Mouse (Mus musculus): ENCODE results near the gene Gnas. TPM values are rescaled to one million over a fixed set of nuclear protein-coding genes. Genes with fewer than 3 reads are reported as not detected.

Gnas gene
- polyA plus RNA-seq (2014; fragmentation: Illumina TruSeq; extraction: RNeasy Lipid Tissue Mini Kit (QIAGEN cat#74804); ENCODE audit: low read depth, low replicate concordance), result 489 TPM

GRCm38 (mm10) chr2:174284011-174284410 lies at the start of gene Gnas:
TSS of gene Gnas (plus strand) at chr2:174284320.

GRCm38 (mm10) chr2:174346612-174346998 lies 62.5 kb downstream of the Gnas start, which contains the start of gene Gm20721:
TSS of gene Gm20721 (minus strand) at chr2:174346712.

Other genes starting within 250 kb of the Gnas start
- gene Stx16, start 208.0 kb upstream of the Gnas start, polyA plus RNA-seq (2014; fragmentation: Illumina TruSeq; extraction: RNeasy Lipid Tissue Mini Kit (QIAGEN cat#74804); ENCODE audit: low read depth, low replicate concordance), result 32.1 TPM
- gene Npepl1, start 174.0 kb upstream of the Gnas start, polyA plus RNA-seq (2014; fragmentation: Illumina TruSeq; extraction: RNeasy Lipid Tissue Mini Kit (QIAGEN cat#74804); ENCODE audit: low read depth, low replicate concordance), result 9.4 TPM
- not detected for gene Gm20721, start 62.4 kb downstream of the Gnas start, polyA plus RNA-seq (2014; fragmentation: Illumina TruSeq; extraction: RNeasy Lipid Tissue Mini Kit (QIAGEN cat#74804); ENCODE audit: low read depth, low replicate concordance)
- 3.7 TPM for gene Nelfcd, start 131.5 kb downstream of the Gnas start, polyA plus RNA-seq (2014; fragmentation: Illumina TruSeq; extraction: RNeasy Lipid Tissue Mini Kit (QIAGEN cat#74804); ENCODE audit: low read depth, low replicate concordance)
- 12.9 TPM for gene Ctsz, start 154.7 kb downstream of the Gnas start, polyA plus RNA-seq (2014; fragmentation: Illumina TruSeq; extraction: RNeasy Lipid Tissue Mini Kit (QIAGEN cat#74804); ENCODE audit: low read depth, low replicate concordance)
- not detected for gene Tubb1, start 166.4 kb downstream of the Gnas start, polyA plus RNA-seq (2014; fragmentation: Illumina TruSeq; extraction: RNeasy Lipid Tissue Mini Kit (QIAGEN cat#74804); ENCODE audit: low read depth, low replicate concordance)
- gene Atp5e, start 179.8 kb downstream of the Gnas start, polyA plus RNA-seq (2014; fragmentation: Illumina TruSeq; extraction: RNeasy Lipid Tissue Mini Kit (QIAGEN cat#74804); ENCODE audit: low read depth, low replicate concordance), result 102 TPM
- 49.5 TPM for gene Prelid3b, start 188.8 kb downstream of the Gnas start, polyA plus RNA-seq (2014; fragmentation: Illumina TruSeq; extraction: RNeasy Lipid Tissue Mini Kit (QIAGEN cat#74804); ENCODE audit: low read depth, low replicate concordance)